Mouse (Mus musculus) thymus, adult 2 months (tissue): ENCODE data around the gene Tenm4.

ENCODE experiments used
- CTCF ChIP-seq: fragments of 200-500 bp; IDR thresholded peaks from 2 replicates; pipeline ENCODE4 v1.5.1; 2012; ENCODE audit warnings: mild to moderate bottlenecking, control low read depth, low read length, moderate library complexity, borderline replicate concordance; ENCODE audit not compliant: control insufficient read depth, poor library complexity, insufficient read depth; ENCODE audit errors: extremely low read depth
- POLR2A ChIP-seq: fragments of 200-500 bp; IDR thresholded peaks from 2 replicates; pipeline ENCODE4 v1.6.1; 2012; ENCODE audit warnings: mild to moderate bottlenecking, low read length, control low read depth, moderate library complexity; ENCODE audit not compliant: control insufficient read depth, poor library complexity, insufficient read depth; ENCODE audit errors: extremely low read depth

DNA sequence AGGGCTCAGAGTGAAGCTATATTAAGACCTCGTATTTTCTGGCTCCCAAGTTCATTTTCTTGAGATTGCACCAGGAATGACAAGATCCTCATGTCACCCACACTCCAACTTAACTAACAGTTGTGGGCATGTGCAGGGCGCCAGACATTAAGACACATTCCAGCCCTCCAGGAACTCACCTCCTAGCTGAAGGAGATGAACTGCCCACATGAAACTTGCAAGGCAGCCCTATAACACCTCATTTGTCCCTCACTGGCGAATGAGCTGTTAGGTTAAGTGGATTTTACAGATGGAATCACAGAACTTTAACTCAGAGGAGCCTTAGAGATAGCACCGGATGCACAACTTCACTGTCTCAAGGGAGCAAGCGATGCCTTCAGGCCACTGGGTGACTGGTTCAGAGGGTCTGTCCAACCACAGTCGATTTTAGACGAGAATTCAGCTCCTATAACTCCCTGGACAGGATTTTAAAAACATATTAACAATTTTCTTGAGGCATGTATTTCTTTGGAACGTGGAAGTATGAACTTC, 495.4 kb downstream of the Tenm4 start:
- TF ChIP-seq POLR2A: no peak
- TF ChIP-seq CTCF: no peak
